ENCODE assay signal across 12 mouse cellular contexts in the genomic region with DNA sequence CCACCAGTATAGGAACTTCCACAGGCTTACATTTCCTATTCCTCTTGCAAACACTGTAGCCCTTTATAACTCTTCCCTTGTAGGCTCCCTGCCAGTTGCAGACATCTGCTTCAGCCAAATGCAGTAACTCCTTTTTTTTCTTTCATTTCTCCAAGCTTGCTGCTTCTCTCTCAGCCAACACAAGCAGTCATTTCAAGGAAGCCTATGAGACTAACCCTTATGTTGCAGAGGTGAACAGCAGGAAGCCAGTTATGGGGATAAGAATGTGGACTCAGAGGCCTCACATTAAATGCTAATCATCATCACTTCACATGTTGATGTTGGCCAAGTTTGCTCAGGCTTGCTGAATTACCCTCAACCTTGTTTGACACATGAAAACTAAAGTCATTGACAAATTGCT.
DNase-seq lines count a peak whose midpoint lies in the region; ATAC-seq lines count a peak whose summit lies in the region.
"Had no signal": no experiment of that assay in that cellular context is flagged by ENCODE, and none has a peak within 500 bp of the region (broad histone marks: within the 10 kb centered on the region; RNA-seq: fewer than 3 reads in every experiment).

No protein-coding gene starts in this region.

- no peaks in the 10 kb centered on the region for H3K36me3 ChIP-seq in kidney, embryonic 16.5 days (ENCODE audit: insufficient read depth, low read length)
- no peaks in the 10 kb centered on the region for H3K36me3 ChIP-seq in intestine, embryonic 15.5 days
- H3K36me3 ChIP-seq: liver, embryonic 12.5 days had no signal

- no peak overlapping the region for H3K9ac ChIP-seq in kidney, embryonic 16.5 days (replicated peaks; ENCODE audit: low read length)
- H3K9ac ChIP-seq in intestine, embryonic 15.5 days = no peak overlapping the region
- H3K9ac ChIP-seq: liver, embryonic 12.5 days had no signal

- H3K27ac ChIP-seq in kidney, embryonic 16.5 days (ENCODE audit: low read length) = no peak overlapping the region
- no peak overlapping the region for H3K27ac ChIP-seq in intestine, embryonic 15.5 days
- H3K27ac ChIP-seq: liver, embryonic 12.5 days had no signal

- no peak overlapping the region for H3K4me2 ChIP-seq in kidney, embryonic 16.5 days (replicated peaks; ENCODE audit: low read depth, low read length)
- H3K4me2 ChIP-seq in intestine, embryonic 15.5 days (replicated peaks) = no peak overlapping the region
- H3K4me2 ChIP-seq: liver, embryonic 12.5 days; midbrain, embryonic 11.5 days had no signal

- no peaks in the 10 kb centered on the region for H3K27me3 ChIP-seq in kidney, embryonic 16.5 days (ENCODE audit: insufficient read depth, low read length)
- no peaks in the 10 kb centered on the region for H3K27me3 ChIP-seq in intestine, embryonic 15.5 days (replicated peaks)
- H3K27me3 ChIP-seq: liver, embryonic 12.5 days had no signal

- H3K4me3 ChIP-seq in kidney, embryonic 16.5 days (ENCODE audit: low read length) = no peak overlapping the region
- H3K4me3 ChIP-seq in intestine, embryonic 15.5 days (replicated peaks) = no peak overlapping the region
- H3K4me3 ChIP-seq: liver, embryonic 12.5 days had no signal

- peak; percentile 57; the same call in 1 of the 2 replicates for ATAC-seq in kidney, embryonic 16.5 days (ENCODE audit: low FRiP score, low TSS enrichment)
- no peak for ATAC-seq in intestine, embryonic 15.5 days
- ATAC-seq: liver, embryonic 12.5 days had no signal

- DNase-seq in cerebellum, postnatal 10 days = peak; percentile 1 to 7
- no peak for DNase-seq in cerebellum, adult 9-10 months
- no peak for DNase-seq in kidney, postnatal 25 days
- peak; percentile 0 for DNase-seq in Muller cell, postnatal 12 days (ENCODE audit: inconsistent ontology term)
- DNase-seq in left cerebral cortex, postnatal 36 days (ENCODE audit: low spot score in 2 of 2) = peak; percentile 6 to 17
- no peak for DNase-seq in spleen, adult 18-20 months
- DNase-seq: adrenal gland, adult 8-10 months; cerebellum, adult 8-10 months had no signal

- no peaks in the 10 kb centered on the region for H3K9me3 ChIP-seq in kidney, embryonic 16.5 days (ENCODE audit: low read length)
- H3K9me3 ChIP-seq in intestine, embryonic 15.5 days = no peaks in the 10 kb centered on the region
- H3K9me3 ChIP-seq: liver, embryonic 12.5 days had no signal

- H3K4me1 ChIP-seq in kidney, embryonic 16.5 days (ENCODE audit: insufficient read depth, low read length) = no peaks in the 10 kb centered on the region
- H3K4me1 ChIP-seq in intestine, embryonic 15.5 days (replicated peaks) = no peaks in the 10 kb centered on the region
- H3K4me1 ChIP-seq: liver, embryonic 12.5 days had no signal

- intact Hi-C loops in left cerebral cortex, postnatal 36 days (cut with DNase I) = no loop called here

Comparison
In these comparisons a context has a peak if more than half of its experiments do, and no peak if none do; other contexts are left out.
1. DNase-seq: peak in cerebellum, postnatal 10 days (2 of 2), Muller cell, postnatal 12 days (single experiment) and left cerebral cortex, postnatal 36 days (2 of 2); none in cerebellum, adult 9-10 months (single experiment), kidney, postnatal 25 days (0 of 2) and spleen, adult 18-20 months (0 of 2).